Mouse (Mus musculus) stomach, embryonic 15.5 days (tissue): Measurements from ENCODE around the gene Sh2d1b1. TPM values are rescaled to one million over a fixed set of nuclear protein-coding genes. Genes with fewer than 3 reads are reported as not detected.

Source experiments
- ATAC-seq: fragments of 200-750 bp; cut with Nextera tagmentation; 2 replicates; pipeline ENCODE4 v1.8.0; 2017; ENCODE audit warnings: low read depth, moderate number of reproducible peaks, moderate TSS enrichment; ENCODE audit not compliant: insufficient read depth, low FRiP score
- H3K27ac ChIP-seq: fragments of 300-500 bp; sonication (generic); 2 replicates; pipeline ENCODE4 v1.5.1; 2015; ENCODE audit warnings: mild to moderate bottlenecking, inconsistent platforms
- H3K27me3 ChIP-seq: fragments of 300-500 bp; sonication (generic); replicated peaks from 2 replicates; pipeline ENCODE4 v1.6.1; 2015; ENCODE audit warnings: inconsistent platforms
- H3K36me3 ChIP-seq: fragments of 300-500 bp; sonication (generic); 2 replicates; pipeline ENCODE4 v1.6.1; 2015; ENCODE audit warnings: inconsistent platforms
- H3K4me1 ChIP-seq: fragments of 300-500 bp; sonication (generic); 2 replicates; pipeline ENCODE4 v1.6.1; 2015; ENCODE audit warnings: inconsistent platforms
- H3K4me2 ChIP-seq: fragments of 300-500 bp; sonication (generic); 2 replicates; pipeline ENCODE4 v1.6.1; 2015; ENCODE audit warnings: mild to moderate bottlenecking, inconsistent platforms
- H3K4me3 ChIP-seq: fragments of 300-500 bp; sonication (generic); replicated peaks from 2 replicates; pipeline ENCODE4 v1.5.1; 2015; ENCODE audit warnings: inconsistent platforms
- H3K9ac ChIP-seq: fragments of 300-500 bp; sonication (generic); 2 replicates; pipeline ENCODE4 v1.6.1; 2015; ENCODE audit warnings: inconsistent platforms
- H3K9me3 ChIP-seq: fragments of 300-500 bp; sonication (generic); 2 replicates; pipeline ENCODE4 v1.6.1; 2016; ENCODE audit warnings: inconsistent platforms
- WGBS: fragments of 180-500 bp; shearing (Covaris S2); methylation state at CpG from one replicate; pipeline ENCODE4 v1.1.7; 2015; 5-methylcytosine and 5-hydroxymethylcytosine counted together
- polyA plus RNA-seq: library from polyadenylated mRNA; unstranded; fragments of >200 nt; fragmentation: Nextera tagmentation; extraction: Ambion mirVana; gene quantifications from 2 replicates; pipeline ENCODE4 v1.2.1, GENCODE M21; 2015

Sh2d1b1 gene
- polyA plus RNA-seq, 1 experiment from 2014 or later = 0.50 TPM

DNA sequence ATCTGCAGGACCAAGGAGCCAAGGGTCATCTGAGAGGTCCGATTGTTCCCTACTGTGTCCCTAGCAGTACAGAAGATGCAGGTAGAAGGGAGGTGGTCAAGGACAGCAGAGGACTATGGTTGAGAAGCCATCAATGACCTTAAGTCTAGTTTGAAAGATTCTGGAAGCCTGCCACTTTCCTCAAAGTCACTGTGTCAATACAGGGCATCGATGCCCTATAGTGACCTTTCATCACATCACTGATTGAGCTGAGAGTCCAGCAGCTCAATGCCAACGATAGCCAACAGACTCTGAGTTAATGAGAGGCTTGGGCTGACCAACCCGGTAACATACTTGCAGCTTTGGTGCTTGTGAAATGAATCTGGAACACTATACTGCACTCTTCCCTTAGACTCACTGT, 48.2 kb downstream of the Sh2d1b1 start:
- no peaks in the 10 kb centered on the region for H3K9me3 ChIP-seq
- ATAC-seq = no peak
- H3K36me3 ChIP-seq = no peaks in the 10 kb centered on the region
- 87% methylated on average over 4 of the region's 4 CpGs for WGBS
- H3K27ac ChIP-seq = no peak overlapping the region
- H3K4me3 ChIP-seq = no peak overlapping the region
- H3K4me1 ChIP-seq = no peaks in the 10 kb centered on the region
- H3K27me3 ChIP-seq = no peaks in the 10 kb centered on the region
- no peak overlapping the region for H3K9ac ChIP-seq
- H3K4me2 ChIP-seq = no peak overlapping the region

DNA sequence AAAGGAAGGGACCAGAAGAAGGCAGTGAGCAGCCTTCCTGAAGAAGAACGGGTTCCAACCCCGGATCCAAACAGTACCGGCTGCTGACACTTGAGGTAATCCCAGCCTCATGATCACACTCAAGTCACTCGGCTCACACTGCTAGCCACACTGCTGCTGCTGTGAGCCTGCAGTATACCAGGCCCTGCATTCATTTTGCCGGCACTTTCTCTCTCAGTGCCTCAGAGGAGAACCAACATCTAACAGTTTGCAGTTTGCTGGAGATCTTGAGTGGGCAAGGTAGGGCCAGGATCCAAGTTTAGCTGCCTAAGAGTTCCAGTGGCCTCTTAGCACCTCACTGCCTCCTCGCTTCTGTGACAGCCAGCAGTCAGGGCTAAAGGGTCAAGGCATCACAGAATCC, 54.8 kb downstream of the Sh2d1b1 start:
- no peak overlapping the region for H3K4me3 ChIP-seq
- no peak overlapping the region for H3K27ac ChIP-seq
- no peak overlapping the region for H3K9ac ChIP-seq
- no peaks in the 10 kb centered on the region for H3K4me1 ChIP-seq
- H3K4me2 ChIP-seq = no peak overlapping the region
- WGBS = 54% methylated on average over 6 of the region's 6 CpGs
- ATAC-seq = no peak
- no peaks in the 10 kb centered on the region for H3K27me3 ChIP-seq
- no peaks in the 10 kb centered on the region for H3K9me3 ChIP-seq
- no peaks in the 10 kb centered on the region for H3K36me3 ChIP-seq

DNA sequence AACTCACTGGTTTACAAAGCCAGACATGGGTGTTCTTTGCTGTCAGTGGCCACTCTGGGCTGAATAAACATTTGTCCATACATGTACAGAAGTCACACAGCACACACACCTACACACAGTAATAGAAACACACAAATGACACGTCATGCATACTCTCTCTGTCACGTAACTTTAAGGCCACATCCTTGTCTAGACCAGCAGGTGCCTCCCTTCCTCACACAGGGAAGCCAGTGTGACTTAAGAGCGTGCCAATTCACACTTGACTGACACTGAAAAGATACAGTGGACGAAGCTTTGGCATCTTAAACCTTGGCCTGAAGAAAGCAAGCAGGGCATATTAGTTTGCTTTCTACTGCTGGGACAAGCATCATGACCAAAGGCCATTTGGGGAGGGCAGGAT, 55.7 kb downstream of the Sh2d1b1 start:
- H3K4me3 ChIP-seq = no peak overlapping the region
- no peaks in the 10 kb centered on the region for H3K4me1 ChIP-seq
- H3K9me3 ChIP-seq = no peaks in the 10 kb centered on the region
- 77% methylated on average over 4 of the region's 4 CpGs for WGBS
- no peak overlapping the region for H3K27ac ChIP-seq
- H3K36me3 ChIP-seq = no peaks in the 10 kb centered on the region
- no peak overlapping the region for H3K9ac ChIP-seq
- H3K27me3 ChIP-seq = no peaks in the 10 kb centered on the region
- no peak overlapping the region for H3K4me2 ChIP-seq
- no peak for ATAC-seq

Other genes with a start within 250 kb of the Sh2d1b1 start
- gene Ddr2, start 166.6 kb upstream of the Sh2d1b1 start, polyA plus RNA-seq = 47.4 and 48.6 TPM in 2 replicates
- 52.5 and 57.4 TPM in 2 replicates for gene Uap1, start 102.4 kb upstream of the Sh2d1b1 start, polyA plus RNA-seq
- gene Uhmk1, start 61.9 kb upstream of the Sh2d1b1 start, polyA plus RNA-seq = 8.0 and 8.4 TPM in 2 replicates
- gene Sh2d1b2, start 44.6 kb upstream of the Sh2d1b1 start, polyA plus RNA-seq = not detected in 2 replicates
- gene Gm7694, start 29.0 kb downstream of the Sh2d1b1 start, polyA plus RNA-seq = 3.9 and 4.4 TPM in 2 replicates
- gene Spata46, start 31.5 kb downstream of the Sh2d1b1 start, polyA plus RNA-seq = 1.7 and 1.9 TPM in 2 replicates